Mouse (Mus musculus) NIH3T3 (cell line): ENCODE measurements around the gene Ppp4c.

Experiments used
- DNase-seq: peaks from one replicate; pipeline ENCODE4 v3.0.0-alpha.2; 2012; ENCODE audit warnings: low read depth

The Ppp4c gene

GRCm38 (mm10) chr7:126791851-126792720 is at the start of gene Ppp4c:
Ppp4c (minus strand) TSS chr7:126792496.
- peak; percentile 97 for DNase-seq

- no peak for DNase-seq
Measured at GRCm38 (mm10) chr7:126833294-126833693, 41.0 kb upstream of the Ppp4c start.

- peak; percentile 78 for DNase-seq
Measured at GRCm38 (mm10) chr7:126832036-126832598, 39.8 kb upstream of the Ppp4c start.

- no peak for DNase-seq
Measured at GRCm38 (mm10) chr7:126831539-126831938, 39.2 kb upstream of the Ppp4c start, which contains the start of gene 4930451I11Rik. 4930451I11Rik (minus strand) TSS chr7:126831639.

GRCm38 (mm10) chr7:126825952-126826351 is 33.7 kb upstream of the Ppp4c start:
- DNase-seq: no peak

- peak; percentile 51 for DNase-seq
Measured at GRCm38 (mm10) chr7:126825403-126825802, 33.1 kb upstream of the Ppp4c start.

GRCm38 (mm10) chr7:126823940-126824339 is 31.6 kb upstream of the Ppp4c start:
- DNase-seq: no peak

GRCm38 (mm10) chr7:126823202-126823711 is 31.0 kb upstream of the Ppp4c start:
- DNase-seq: no peak

GRCm38 (mm10) chr7:126822741-126823140 is 30.4 kb upstream of the Ppp4c start:
- no peak for DNase-seq

- peak; percentile 86 for DNase-seq
Measured at GRCm38 (mm10) chr7:126821835-126822511, 29.7 kb upstream of the Ppp4c start.

- no peak for DNase-seq
Measured at GRCm38 (mm10) chr7:126818818-126819217, 26.5 kb upstream of the Ppp4c start.

- DNase-seq: no peak
Measured at GRCm38 (mm10) chr7:126817595-126817994, 25.3 kb upstream of the Ppp4c start.

- peak; percentile 30 for DNase-seq
Measured at GRCm38 (mm10) chr7:126816494-126816893, 24.2 kb upstream of the Ppp4c start.

GRCm38 (mm10) chr7:126815726-126816222 is 23.5 kb upstream of the Ppp4c start:
- DNase-seq: no peak

GRCm38 (mm10) chr7:126809723-126810369 is 17.6 kb upstream of the Ppp4c start:
- DNase-seq: no peak

- peak; percentile 91 for DNase-seq
Measured at GRCm38 (mm10) chr7:126808703-126809455, 16.6 kb upstream of the Ppp4c start.

GRCm38 (mm10) chr7:126807405-126807804 is 15.1 kb upstream of the Ppp4c start:
- DNase-seq: peak; percentile 80

GRCm38 (mm10) chr7:126806956-126807355 is 14.7 kb upstream of the Ppp4c start:
- peak; percentile 85 for DNase-seq

GRCm38 (mm10) chr7:126803751-126804150 is 11.5 kb upstream of the Ppp4c start:
- DNase-seq: no peak

- no peak for DNase-seq
Measured at GRCm38 (mm10) chr7:126803181-126803580, 10.9 kb upstream of the Ppp4c start.
